Mouse (Mus musculus): Measurements from ENCODE around the gene Ifne.
"Not testable (repeated sequence)": the region's sequence is repeated elsewhere in the genome, so short reads cannot be mapped to it uniquely, and the experiment has no call there.

Ifne gene

DNA sequence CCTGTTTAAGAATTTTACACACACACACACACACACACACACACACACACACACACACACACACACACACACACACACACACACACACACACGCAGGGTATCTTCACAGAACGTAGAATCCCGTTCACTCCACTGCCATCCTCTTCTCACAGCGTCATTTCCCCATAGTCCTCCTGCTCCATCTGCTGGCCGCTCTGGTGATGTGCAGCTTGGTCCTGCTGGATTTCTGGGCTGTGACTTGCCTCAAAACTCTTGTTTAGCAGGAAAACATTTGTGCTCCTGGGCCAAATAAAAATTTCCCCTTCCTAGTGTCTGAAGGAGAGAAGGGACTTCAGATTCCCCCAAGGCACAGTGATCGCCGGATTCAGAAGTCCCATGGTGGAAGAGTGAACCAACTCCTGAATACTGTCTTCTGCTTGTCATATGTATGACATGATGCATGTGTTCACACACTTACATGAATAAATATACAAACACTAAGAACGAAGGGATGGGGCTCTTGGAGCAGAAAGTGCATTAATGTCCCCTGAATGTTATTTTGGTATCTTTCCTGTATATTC, 12.6 kb downstream of the Ifne start:
- peak; percentile 75 for DNase-seq

DNA sequence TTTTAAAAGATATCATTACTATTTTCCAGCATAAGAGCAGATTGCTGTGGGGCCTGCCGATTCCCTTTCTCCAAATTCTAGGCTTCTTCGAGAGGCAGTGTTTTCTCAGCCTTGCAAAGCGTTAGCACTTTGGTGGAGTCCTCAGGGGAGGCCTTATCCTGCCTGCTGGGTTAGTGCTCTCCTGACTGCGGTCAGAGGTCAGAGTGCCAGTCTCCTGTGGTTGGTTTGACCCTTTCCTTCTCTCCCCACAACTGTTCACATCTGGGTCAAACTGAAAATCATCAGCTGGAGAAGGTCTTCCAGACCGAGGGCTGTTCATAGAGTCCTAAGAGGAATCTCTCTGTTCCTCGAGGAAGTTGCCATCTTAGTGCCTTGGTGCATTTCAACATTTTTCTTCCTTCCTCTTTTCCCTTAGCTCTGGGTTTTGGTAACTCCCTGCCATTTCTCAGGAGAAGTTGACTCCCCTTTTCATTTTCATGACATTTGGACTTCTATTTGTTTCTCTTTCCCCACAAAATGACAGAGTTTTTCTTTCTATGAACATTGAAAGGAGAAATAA, 14.9 kb downstream of the Ifne start:
- DNase-seq = no peak

DNA sequence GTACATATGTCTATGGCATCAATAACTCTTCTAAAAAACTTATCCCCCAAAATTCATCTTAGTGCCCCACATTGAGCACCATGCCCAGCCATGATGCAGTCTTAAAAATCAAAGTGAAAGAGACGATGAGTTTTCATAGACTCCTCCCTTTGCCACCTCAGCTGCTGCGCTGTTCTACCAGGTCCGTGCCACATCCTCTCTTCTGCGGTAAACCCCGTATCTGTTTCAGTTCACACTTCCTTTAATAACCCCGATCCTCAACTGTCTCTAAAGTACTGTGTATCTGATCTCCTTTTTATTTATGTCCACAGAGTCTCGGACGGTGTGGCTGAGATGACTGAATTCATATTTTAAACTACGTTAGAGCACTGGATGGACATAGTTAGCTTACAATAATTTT, 15.4 kb downstream of the Ifne start:
- no peak for DNase-seq

DNA sequence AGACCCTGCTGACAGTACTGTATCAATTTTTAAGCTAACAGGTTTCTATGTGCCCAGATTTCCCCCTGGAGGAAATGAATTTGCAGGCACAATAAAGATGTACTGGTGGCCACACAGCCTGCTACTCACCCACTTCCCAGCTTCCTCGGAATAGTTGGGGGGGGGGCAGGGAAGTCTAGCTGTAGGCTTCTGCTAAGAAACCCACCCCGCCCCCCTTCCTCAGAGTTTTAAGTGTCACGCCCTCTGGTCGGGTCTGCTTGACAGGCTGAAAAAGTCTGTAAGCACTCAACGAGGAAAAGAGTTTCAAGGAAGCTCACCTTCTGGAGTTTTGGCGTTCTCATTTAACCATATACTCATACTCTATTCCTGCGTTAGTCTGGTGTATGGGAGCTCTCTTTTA, 16.7 kb downstream of the Ifne start:
- DNase-seq = no peak

DNA sequence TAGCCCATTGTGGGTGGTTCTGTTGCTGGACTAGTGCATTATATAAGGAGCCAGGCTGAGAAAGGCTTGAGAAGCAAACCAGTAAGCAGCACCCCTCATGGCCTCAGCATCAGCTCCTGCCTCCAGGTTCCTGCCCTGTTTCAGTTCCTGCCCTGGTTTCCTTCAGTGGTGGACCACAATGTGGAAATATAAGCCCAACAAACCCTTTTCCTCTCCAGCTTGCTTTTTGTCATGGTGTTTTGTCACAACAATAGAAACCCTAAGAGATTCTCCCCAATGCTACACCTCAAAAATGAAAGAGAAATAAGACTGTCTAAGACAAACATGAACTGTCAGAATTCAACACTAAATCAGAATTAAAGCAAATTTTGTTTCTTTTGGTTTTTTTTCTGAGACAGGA, 20.8 kb downstream of the Ifne start:
- DNase-seq = no peak

DNA sequence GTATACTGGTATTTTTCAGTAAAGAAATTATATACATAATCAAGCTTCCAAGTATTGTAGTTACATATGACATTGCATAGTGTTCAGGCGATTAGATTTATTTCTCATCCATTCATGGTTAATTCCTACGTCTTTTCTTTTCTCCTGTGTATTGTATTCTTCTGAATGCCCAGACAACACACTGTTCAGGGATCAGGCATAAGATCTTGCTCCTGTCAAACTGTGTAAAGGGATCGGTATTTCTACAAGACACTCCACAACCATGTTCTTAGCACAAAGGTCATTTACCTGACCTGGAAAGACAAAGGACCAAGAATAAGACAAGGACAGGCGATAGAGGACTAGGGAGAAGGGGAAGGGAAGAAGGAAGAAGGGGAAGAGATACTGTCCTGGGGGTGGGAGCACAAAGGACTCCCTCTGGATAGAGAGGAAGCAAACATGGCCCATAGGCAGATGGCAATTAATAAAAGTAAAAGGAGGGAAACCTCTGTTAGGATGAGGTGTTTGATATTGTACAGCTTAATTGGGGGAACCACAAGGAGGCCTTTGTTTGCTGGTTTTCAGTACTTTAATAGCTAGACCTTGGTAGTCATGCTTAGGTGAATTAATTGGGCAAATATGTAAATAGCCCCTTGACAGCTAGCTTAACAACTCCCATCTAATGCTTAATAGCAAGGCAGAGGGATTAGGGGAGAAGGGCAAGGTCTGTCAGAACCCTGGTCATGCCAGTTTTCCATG, 28.8 kb downstream of the Ifne start:
- DNase-seq = no peak

DNA sequence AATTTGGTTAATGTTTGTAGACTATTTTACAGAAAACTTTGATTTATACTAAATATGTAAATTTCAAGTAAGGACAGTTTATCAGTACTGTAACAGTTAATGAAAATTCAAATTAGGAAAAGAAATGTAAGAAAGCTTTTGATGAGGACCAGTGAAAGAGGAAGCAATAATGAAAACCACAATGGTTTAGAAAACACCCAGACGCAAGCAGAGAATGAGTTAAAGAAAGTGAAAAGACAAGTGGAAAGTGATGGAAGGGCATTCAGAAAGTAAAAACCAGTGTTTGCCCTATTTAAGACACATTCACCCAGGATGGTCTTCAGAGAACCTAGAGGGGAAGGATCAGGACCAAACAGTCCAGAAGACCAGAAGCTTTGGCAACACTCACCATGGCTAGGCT, 30.3 kb downstream of the Ifne start, which contains the start of gene Ifna1:
Gene Ifna1, plus strand, starts transcription at position 390 of the 400 bp plus-strand sequence.
- no peak for DNase-seq

DNA sequence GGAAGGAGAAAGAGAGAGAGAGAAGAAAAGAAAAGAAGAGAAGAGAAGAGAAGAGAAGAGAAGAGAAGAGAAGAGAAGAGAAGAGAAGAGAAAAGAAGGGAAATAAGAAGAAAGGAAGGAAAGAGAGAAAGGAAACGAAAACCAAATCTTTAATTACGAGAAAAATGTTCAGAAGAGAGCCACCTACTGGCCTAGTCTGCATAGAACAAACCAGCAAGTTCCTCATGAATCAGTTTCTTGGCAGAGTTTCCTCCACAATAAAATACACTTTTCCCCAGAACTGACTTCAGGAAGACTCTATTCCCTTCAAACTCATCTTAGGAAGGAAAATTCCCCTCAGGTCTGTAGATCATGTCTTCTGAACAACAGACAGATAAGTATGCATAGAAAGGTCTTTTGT, 34.7 kb downstream of the Ifne start:
- no peak for DNase-seq

DNA sequence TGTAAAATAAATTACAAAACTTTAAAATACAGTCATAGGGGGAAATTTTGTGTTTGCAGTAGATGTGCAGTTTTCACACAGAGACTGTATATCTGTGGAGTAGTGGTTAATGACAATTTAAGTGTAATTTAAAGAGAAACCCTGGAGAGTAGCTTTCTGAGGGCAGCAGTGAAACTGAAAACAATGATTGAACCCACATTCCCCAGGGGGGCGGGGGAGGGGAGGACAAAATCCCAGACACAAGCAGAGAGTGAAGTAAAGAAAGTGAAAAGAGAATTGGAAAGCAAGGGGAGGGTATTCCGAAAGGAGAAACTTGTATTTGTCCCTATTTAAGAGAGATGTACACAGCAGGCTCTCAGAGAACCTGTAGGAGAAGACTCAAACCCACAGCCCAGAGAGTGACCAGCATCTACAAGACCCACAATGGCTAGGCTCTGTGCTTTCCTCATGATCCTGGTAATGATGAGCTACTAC, 38.5 kb downstream of the Ifne start, which contains the start of gene Ifna4:
Gene Ifna4, plus strand, starts transcription at position 424 of the 474 bp plus-strand sequence.
- DNase-seq = no peak

DNA sequence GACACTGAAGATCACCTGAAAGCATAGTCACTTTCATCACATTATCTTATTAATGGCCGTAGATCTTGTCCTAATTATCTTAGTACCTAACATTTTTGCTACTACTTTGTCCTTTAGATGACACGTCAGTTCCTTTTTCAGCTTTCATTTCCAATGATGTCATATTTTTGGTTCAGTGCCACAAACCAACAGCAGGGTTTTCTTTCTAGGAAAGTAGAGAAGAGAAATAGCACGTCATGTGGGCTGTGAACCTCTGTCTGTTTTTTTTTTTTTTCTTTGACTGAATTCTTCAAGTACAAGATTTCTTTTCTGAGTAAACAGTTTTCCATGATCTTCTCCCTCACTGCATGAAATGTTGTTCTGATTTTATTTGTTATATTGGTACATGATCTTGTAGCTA, 39.9 kb downstream of the Ifne start:
- DNase-seq = no peak

DNA sequence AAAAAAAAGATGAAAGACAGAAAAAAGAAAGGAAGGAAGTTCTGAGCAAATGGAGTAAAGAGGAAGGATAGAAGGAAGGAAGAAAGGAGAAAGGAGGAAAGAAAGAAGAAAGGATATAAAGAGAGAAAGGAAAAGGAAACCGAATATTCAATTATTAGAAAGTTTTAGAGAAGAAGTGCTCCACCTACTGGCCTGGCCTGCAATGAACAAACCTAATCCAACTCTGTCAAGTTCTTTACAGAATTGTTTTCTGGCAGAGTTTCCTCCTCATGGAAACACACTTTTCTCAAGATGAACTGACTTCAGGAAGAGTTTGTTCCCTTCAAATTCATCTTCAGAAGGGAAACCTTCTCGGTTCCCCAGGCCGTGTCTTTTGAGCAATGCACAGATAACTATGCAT, 41.2 kb downstream of the Ifne start:
- DNase-seq = peak; percentile 13

DNA sequence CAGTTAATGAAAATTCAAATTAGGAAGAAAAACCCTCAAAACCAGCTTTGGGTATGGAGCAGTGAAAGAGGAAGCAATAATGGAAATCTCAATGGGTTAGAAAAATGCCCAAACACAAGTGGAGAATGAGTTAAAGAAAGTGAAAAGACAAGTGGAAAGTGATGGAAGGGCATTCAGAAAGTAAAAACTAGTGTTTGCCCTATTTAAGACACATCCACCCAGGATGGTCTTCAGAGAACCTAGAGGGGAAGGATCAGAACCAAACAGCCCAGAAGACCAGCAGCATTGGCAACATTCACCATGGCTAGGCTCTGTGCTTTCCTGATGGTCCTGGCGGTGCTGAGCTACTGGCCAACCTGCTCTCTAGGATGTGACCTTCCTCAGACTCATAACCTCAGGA, 44.8 kb downstream of the Ifne start, which contains the start of gene Ifna5:
Gene Ifna5, plus strand, starts transcription at position 301 of the 400 bp plus-strand sequence.
- not testable (repeated sequence) for DNase-seq

DNA sequence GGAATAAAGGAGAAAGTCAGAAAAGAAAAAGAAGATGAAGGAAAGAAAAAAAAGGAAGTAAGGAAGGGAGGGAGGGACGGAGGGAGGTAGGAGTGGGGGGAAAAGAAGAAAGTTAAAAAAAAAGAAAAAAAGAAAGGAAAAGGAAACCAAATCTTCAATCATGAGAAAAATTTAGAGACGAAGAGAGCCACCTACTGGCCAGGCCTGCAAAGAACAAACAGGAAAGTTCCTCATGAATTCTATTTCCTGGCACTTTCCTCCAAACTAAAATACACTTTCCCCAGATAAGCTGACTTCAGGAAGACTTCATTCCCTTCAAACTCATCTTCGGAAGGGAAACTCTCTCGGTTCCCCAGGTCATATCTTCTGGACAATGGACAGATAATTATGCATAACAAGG, 49.5 kb downstream of the Ifne start:
- peak; percentile 21 for DNase-seq

All from kidney, adult 9 months (tissue).